Mouse (Mus musculus) intestine, postnatal 0 days (tissue): ENCODE data around the gene Kpna2. TPM values are rescaled to one million over a fixed set of nuclear protein-coding genes. Genes with fewer than 3 reads are reported as not detected.

Source experiments
- ATAC-seq: fragments of 200-750 bp; cut with Nextera tagmentation; 2 replicates; pipeline ENCODE4 v1.8.0; 2017; ENCODE audit warnings: mild to moderate bottlenecking, moderate TSS enrichment, moderate library complexity
- H3K27ac ChIP-seq: fragments of 300-500 bp; sonication (generic); 2 replicates; pipeline ENCODE4 v1.5.1; 2014; ENCODE audit warnings: mild to moderate bottlenecking, low read depth, low read length, moderate library complexity
- H3K27me3 ChIP-seq: fragments of 300-500 bp; sonication (generic); replicated peaks from 2 replicates; pipeline ENCODE4 v1.6.1; 2014; ENCODE audit warnings: low read length, mixed read lengths; ENCODE audit not compliant: control insufficient read depth, insufficient read depth
- H3K36me3 ChIP-seq: fragments of 300-500 bp; sonication (generic); 2 replicates; pipeline ENCODE4 v1.6.1; 2014; ENCODE audit warnings: mild to moderate bottlenecking, moderate library complexity; ENCODE audit not compliant: control insufficient read depth, insufficient read depth
- H3K4me1 ChIP-seq: fragments of 300-500 bp; sonication (generic); replicated peaks from 2 replicates; pipeline ENCODE4 v1.6.1; 2014; ENCODE audit warnings: antibody characterized with exemption, low read length, mixed read lengths; ENCODE audit not compliant: control insufficient read depth, insufficient read depth
- H3K4me2 ChIP-seq: fragments of 300-500 bp; sonication (generic); replicated peaks from 2 replicates; pipeline ENCODE4 v1.6.1; 2014; ENCODE audit warnings: low read depth, mild to moderate bottlenecking, moderate library complexity
- H3K4me3 ChIP-seq: fragments of 300-500 bp; sonication (generic); 2 replicates; pipeline ENCODE4 v1.5.1; 2014; ENCODE audit warnings: low read depth, low read length
- H3K9ac ChIP-seq: fragments of 300-500 bp; sonication (generic); 2 replicates; pipeline ENCODE4 v1.6.1; 2014; ENCODE audit warnings: mild to moderate bottlenecking, low read depth, low read length
- H3K9me3 ChIP-seq: fragments of 300-500 bp; sonication (generic); 2 replicates; pipeline ENCODE4 v1.6.1; 2016; ENCODE audit warnings: mixed run types; ENCODE audit not compliant: control insufficient read depth
- CTCF ChIP-seq: sonication (generic); IDR thresholded peaks from 2 replicates; pipeline ENCODE4 v1.5.1; 2016; ENCODE audit warnings: low read depth, mild to moderate bottlenecking, control low read depth, antibody characterized with exemption, moderate library complexity
- WGBS: fragments of 180-500 bp; shearing (Covaris S2); extraction: QIAGEN DNeasy Blood & Tissue Kit; methylation state at CpG from one replicate; pipeline ENCODE4 v1.1.7; 2014; 5-methylcytosine and 5-hydroxymethylcytosine counted together
- polyA plus RNA-seq: library from polyadenylated mRNA; unstranded; fragments of >200 nt; fragmentation: Nextera tagmentation; extraction: Ambion mirVana; gene quantifications from 2 replicates; pipeline ENCODE4 v1.2.1, GENCODE M21; 2015

Kpna2 gene
- polyA plus RNA-seq, 1 experiment from 2014 or later = 100 TPM

GRCm38 (mm10) chr11:106976194-106976593, 23.1 kb downstream of the Kpna2 start:
- WGBS = 70% methylated on average over 8 of the region's 8 CpGs

GRCm38 (mm10) chr11:106975419-106976177, 23.7 kb downstream of the Kpna2 start:
- no peak for ATAC-seq
- H3K9me3 ChIP-seq = no peaks in the 10 kb centered on the region
- H3K4me3 ChIP-seq = no peak overlapping the region
- no peak overlapping the region for H3K9ac ChIP-seq
- H3K36me3 ChIP-seq = no peaks in the 10 kb centered on the region
- no peaks in the 10 kb centered on the region for H3K4me1 ChIP-seq
- no peak overlapping the region for H3K4me2 ChIP-seq
- H3K27me3 ChIP-seq = no peaks in the 10 kb centered on the region
- TF ChIP-seq CTCF = no peak
- no peak overlapping the region for H3K27ac ChIP-seq
- 40% methylated on average over 8 of the region's 8 CpGs for WGBS

More at GRCm38 (mm10) chr11:106976194-106976593, 23.1 kb downstream of the Kpna2 start:
- no peak for ATAC-seq
- Histone ChIP-seq H3K9me3 (no peaks in the 10 kb centered on the region), H3K4me3 (no peak overlapping the region), H3K4me1 (no peaks in the 10 kb centered on the region), H3K27me3 (no peaks in the 10 kb centered on the region), H3K9ac (no peak overlapping the region), H3K27ac (no peak overlapping the region), H3K4me2 (no peak overlapping the region), H3K36me3 (no peaks in the 10 kb centered on the region)
- 0 out of 2 replicates have a peak, but pooled peaks have one; percentile 15 for TF ChIP-seq CTCF

- TF ChIP-seq CTCF = peak; percentile 64
- H3K9me3 ChIP-seq = no peaks in the 10 kb centered on the region
- no peaks in the 10 kb centered on the region for H3K4me1 ChIP-seq
- ATAC-seq = no peak
- no peak overlapping the region for H3K9ac ChIP-seq
- no peaks in the 10 kb centered on the region for H3K36me3 ChIP-seq
- no peaks in the 10 kb centered on the region for H3K27me3 ChIP-seq
- no peak overlapping the region for H3K4me3 ChIP-seq
- H3K27ac ChIP-seq = no peak overlapping the region
- 80% methylated on average over 2 of the region's 2 CpGs for WGBS
- H3K4me2 ChIP-seq = no peak overlapping the region
These were observed 24.9 kb downstream of the Kpna2 start for GRCm38 (mm10) chr11:106974440-106974839.

GRCm38 (mm10) chr11:106973016-106973415, 26.3 kb downstream of the Kpna2 start:
- Histone ChIP-seq H3K27me3 (no peaks in the 10 kb centered on the region), H3K27ac (no peak overlapping the region), H3K9ac (no peak overlapping the region), H3K4me2 (no peak overlapping the region), H3K4me3 (no peak overlapping the region), H3K36me3 (no peaks in the 10 kb centered on the region), H3K4me1 (no peaks in the 10 kb centered on the region), H3K9me3 (no peaks in the 10 kb centered on the region)
- TF ChIP-seq CTCF = no peak
- WGBS = 86% methylated on average over 5 of the region's 5 CpGs
- ATAC-seq = no peak

- ATAC-seq = no peak
- no peak for TF ChIP-seq CTCF
- Histone ChIP-seq H3K36me3 (no peaks in the 10 kb centered on the region), H3K27ac (no peak overlapping the region), H3K9ac (no peak overlapping the region), H3K4me2 (no peak overlapping the region), H3K9me3 (no peaks in the 10 kb centered on the region), H3K4me1 (no peaks in the 10 kb centered on the region), H3K4me3 (no peak overlapping the region), H3K27me3 (no peaks in the 10 kb centered on the region)
- WGBS = 67% methylated on average over 8 of the region's 8 CpGs
These were observed 29.5 kb downstream of the Kpna2 start for GRCm38 (mm10) chr11:106969798-106970197.

- ATAC-seq = no peak
- Histone ChIP-seq H3K4me3 (no peak overlapping the region), H3K27me3 (no peaks in the 10 kb centered on the region), H3K36me3 (no peaks in the 10 kb centered on the region), H3K4me1 (no peaks in the 10 kb centered on the region), H3K9me3 (no peaks in the 10 kb centered on the region), H3K9ac (no peak overlapping the region), H3K4me2 (no peak overlapping the region), H3K27ac (no peak overlapping the region)
- no peak for TF ChIP-seq CTCF
- 61% methylated on average over 10 of the region's 10 CpGs for WGBS
These were observed 31.7 kb downstream of the Kpna2 start for GRCm38 (mm10) chr11:106967630-106968029.
